Mouse (Mus musculus) effector memory CD4-positive, alpha-beta T cell, adult 5 months (primary cell): Measurements from ENCODE around the gene Zfp365. TPM values are rescaled to one million over a fixed set of nuclear protein-coding genes. Genes with fewer than 3 reads are reported as not detected.

Experiments used
- polyA plus RNA-seq: library from polyadenylated mRNA; unstranded; fragments of 100-300 nt; shearing (Covaris generic); gene quantifications from one replicate; pipeline ENCODE4 v1.2.1, GENCODE M21; 2017

The Zfp365 gene
- polyA plus RNA-seq, result 1.4 TPM

GRCm38 (mm10) chr10:67912337-67912776 is at the start of gene Zfp365:
Gene Zfp365, minus strand, starts transcription at chr10:67912662.

Other genes starting within 250 kb of the Zfp365 start
- 0.16 TPM for gene Rtkn2, start 66.9 kb upstream of the Zfp365 start, polyA plus RNA-seq